Mouse (Mus musculus) heart, embryonic 16.5 days (tissue): ENCODE results near the gene Prdm11. TPM values are rescaled to one million over a fixed set of nuclear protein-coding genes. Genes with fewer than 3 reads are reported as not detected.

Experiments used
- ATAC-seq: fragments of 200-750 bp; cut with Nextera tagmentation; replicated peaks from 2 replicates; pipeline ENCODE4 v1.8.0; 2017; ENCODE audit warnings: moderate number of reproducible peaks; ENCODE audit not compliant: insufficient read depth, low FRiP score; ENCODE audit errors: extremely low read depth
- H3K27ac ChIP-seq: fragments of 300-500 bp; sonication (generic); 2 replicates; pipeline ENCODE4 v1.5.1; 2014; ENCODE audit warnings: mild to moderate bottlenecking, low read length, control low read depth, moderate library complexity
- H3K27me3 ChIP-seq: fragments of 300-500 bp; sonication (generic); 2 replicates; pipeline ENCODE4 v1.6.1; 2014; ENCODE audit warnings: low read length, mixed read lengths; ENCODE audit not compliant: control insufficient read depth, insufficient read depth
- H3K36me3 ChIP-seq: fragments of 300-500 bp; sonication (generic); 2 replicates; pipeline ENCODE4 v1.6.1; 2014; ENCODE audit not compliant: control insufficient read depth, insufficient read depth
- H3K4me1 ChIP-seq: fragments of 300-500 bp; sonication (generic); 2 replicates; pipeline ENCODE4 v1.6.1; 2014; ENCODE audit warnings: low read length, mixed read lengths; ENCODE audit not compliant: control insufficient read depth, insufficient read depth
- H3K4me2 ChIP-seq: fragments of 300-500 bp; sonication (generic); 2 replicates; pipeline ENCODE4 v1.6.1; 2014; ENCODE audit warnings: low read depth, mild to moderate bottlenecking, control low read depth, low read length
- H3K4me3 ChIP-seq: fragments of 300-500 bp; sonication (generic); 2 replicates; pipeline ENCODE4 v1.5.1; 2014; ENCODE audit warnings: mild to moderate bottlenecking, control low read depth, low read length
- H3K9ac ChIP-seq: fragments of 300-500 bp; sonication (generic); 2 replicates; pipeline ENCODE4 v1.6.1; 2014; ENCODE audit warnings: low read length, control low read depth
- H3K9me3 ChIP-seq: fragments of 300-500 bp; sonication (generic); replicated peaks from 2 replicates; pipeline ENCODE4 v1.6.1; 2016; ENCODE audit warnings: low read length; ENCODE audit not compliant: control insufficient read depth
- WGBS: fragments of 180-500 bp; shearing (Covaris S2); extraction: QIAGEN DNeasy Blood & Tissue Kit; methylation state at CpG from one replicate; pipeline ENCODE4 v1.1.7; 2014; 5-methylcytosine and 5-hydroxymethylcytosine counted together
- polyA plus RNA-seq: library from polyadenylated mRNA; unstranded; fragments of >200 nt; fragmentation: Nextera tagmentation; extraction: Ambion mirVana; gene quantifications from 2 replicates; pipeline ENCODE4 v1.2.1, GENCODE M21; 2015

The Prdm11 gene
- polyA plus RNA-seq, 1 experiment from 2014 or later: 3.7 TPM

GRCm38 (mm10) chr2:92938827-92939226 is 107.1 kb downstream of the Prdm11 start:
- WGBS: 93% methylated on average over 6 of the region's 7 CpGs
- Histone ChIP-seq H3K36me3 (no peaks in the 10 kb centered on the region), H3K9ac (no peak overlapping the region), H3K4me3 (no peak overlapping the region), H3K9me3 (no peaks in the 10 kb centered on the region), H3K27me3 (no peaks in the 10 kb centered on the region), H3K27ac (no peak overlapping the region), H3K4me2 (no peak overlapping the region), H3K4me1 (0 out of 2 replicates have a peak, but pooled peaks cover 3% of the 10 kb centered on the region)
- no peak for ATAC-seq

GRCm38 (mm10) chr2:92938063-92938462 is 107.9 kb downstream of the Prdm11 start:
- Histone ChIP-seq H3K4me3 (no peak overlapping the region), H3K27ac (no peak overlapping the region), H3K27me3 (no peaks in the 10 kb centered on the region), H3K36me3 (no peaks in the 10 kb centered on the region), H3K4me2 (no peak overlapping the region), H3K4me1 (no peaks in the 10 kb centered on the region), H3K9me3 (no peaks in the 10 kb centered on the region), H3K9ac (no peak overlapping the region)
- 83% methylated on average over 5 of the region's 5 CpGs for WGBS
- no peak for ATAC-seq

- Histone ChIP-seq H3K27ac (no peak overlapping the region), H3K36me3 (no peaks in the 10 kb centered on the region), H3K27me3 (no peaks in the 10 kb centered on the region), H3K4me3 (no peak overlapping the region), H3K4me2 (no peak overlapping the region), H3K9ac (no peak overlapping the region), H3K9me3 (no peaks in the 10 kb centered on the region), H3K4me1 (no peaks in the 10 kb centered on the region)
- 61% methylated on average over 3 of the region's 3 CpGs for WGBS
- ATAC-seq: no peak
These were observed 110.5 kb downstream of the Prdm11 start for GRCm38 (mm10) chr2:92935483-92935882.

GRCm38 (mm10) chr2:92934312-92934982 is 111.5 kb downstream of the Prdm11 start:
- no peak overlapping the region for H3K4me3 ChIP-seq
- H3K27ac ChIP-seq: no peak overlapping the region
- H3K27me3 ChIP-seq: no peaks in the 10 kb centered on the region
- H3K9me3 ChIP-seq: no peaks in the 10 kb centered on the region
- no peaks in the 10 kb centered on the region for H3K4me1 ChIP-seq
- WGBS: 26% methylated on average over 10 of the region's 10 CpGs
- no peak for ATAC-seq
- H3K36me3 ChIP-seq: no peaks in the 10 kb centered on the region
- H3K4me2 ChIP-seq: no peak overlapping the region
- no peak overlapping the region for H3K9ac ChIP-seq

DNA sequence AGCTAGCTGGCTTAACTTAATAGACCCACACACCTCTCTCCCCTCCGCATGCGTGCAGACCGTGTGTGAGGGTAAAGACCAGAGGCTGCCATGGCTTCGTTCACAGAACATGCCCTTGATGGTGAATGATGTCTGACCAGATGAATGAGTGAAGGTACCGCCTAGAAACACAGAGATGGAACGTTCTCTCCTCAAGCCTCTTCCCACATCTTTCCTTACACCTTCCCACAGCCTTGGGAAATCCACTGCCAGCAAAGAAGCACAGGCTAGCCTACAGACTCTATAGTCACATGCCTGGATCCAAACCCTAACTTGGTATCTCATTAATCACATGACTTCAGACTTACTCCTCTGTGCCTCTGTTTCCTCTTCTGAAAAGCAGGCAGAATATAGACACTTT is 112.6 kb downstream of the Prdm11 start:
- ATAC-seq: no peak
- 85% methylated on average over 6 of the region's 6 CpGs for WGBS

DNA sequence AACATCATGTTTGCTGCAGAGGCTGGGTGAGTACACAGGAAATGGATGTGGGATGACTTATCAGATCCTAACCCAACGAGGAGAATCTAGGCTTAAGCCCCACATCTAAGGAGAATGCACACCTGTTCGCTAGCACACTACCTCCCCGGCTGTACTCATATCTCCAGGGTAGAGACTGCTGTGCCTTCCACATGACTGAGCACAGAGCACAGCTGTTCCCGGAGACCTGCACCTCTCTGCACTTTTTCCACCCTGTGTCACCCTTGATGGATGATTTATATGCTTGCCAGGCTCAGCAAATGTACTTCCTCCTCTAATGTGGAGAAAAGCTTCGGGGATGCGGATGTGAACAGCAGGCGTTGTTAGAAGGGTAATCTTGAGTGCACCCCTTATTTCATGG is 114.9 kb downstream of the Prdm11 start:
- Histone ChIP-seq H3K9me3 (no peaks in the 10 kb centered on the region), H3K27ac (no peak overlapping the region), H3K27me3 (no peaks in the 10 kb centered on the region), H3K36me3 (no peaks in the 10 kb centered on the region), H3K4me1 (no peaks in the 10 kb centered on the region), H3K9ac (no peak overlapping the region), H3K4me2 (no peak overlapping the region), H3K4me3 (no peak overlapping the region)
- 58% methylated on average over 7 of the region's 7 CpGs for WGBS
- peak; percentile 82 for ATAC-seq

More for the DNA sequence above, 112.6 kb downstream of the Prdm11 start:
- Histone ChIP-seq H3K9me3 (no peaks in the 10 kb centered on the region), H3K4me3 (no peak overlapping the region), H3K9ac (no peak overlapping the region), H3K4me1 (no peaks in the 10 kb centered on the region), H3K36me3 (no peaks in the 10 kb centered on the region), H3K27me3 (no peaks in the 10 kb centered on the region), H3K4me2 (no peak overlapping the region), H3K27ac (no peak overlapping the region)

DNA sequence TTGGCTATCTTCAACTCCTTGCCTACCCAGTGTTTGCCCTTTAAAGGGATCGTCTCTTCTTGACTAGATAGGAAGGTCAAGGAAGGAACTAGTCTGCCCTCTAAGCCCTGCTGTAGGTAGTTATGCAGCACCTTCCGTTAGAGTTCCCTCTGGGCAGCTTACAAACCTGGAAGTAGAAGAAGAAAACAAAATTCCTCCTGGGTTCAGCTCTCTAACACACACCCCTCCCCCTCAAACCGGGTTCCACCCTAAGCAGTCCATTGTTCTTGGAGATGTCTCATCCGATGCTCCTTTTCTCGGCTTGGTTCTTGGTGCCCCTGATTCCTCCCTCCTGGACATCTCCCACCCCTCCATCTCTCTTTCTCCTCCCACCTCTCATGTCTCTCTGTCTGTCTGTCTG is 116.3 kb downstream of the Prdm11 start:
- 66% methylated on average over 5 of the region's 5 CpGs for WGBS
- no peaks in the 10 kb centered on the region for H3K9me3 ChIP-seq
- no peak overlapping the region for H3K27ac ChIP-seq
- H3K4me2 ChIP-seq: no peak overlapping the region
- ATAC-seq: no peak
- H3K9ac ChIP-seq: no peak overlapping the region
- H3K4me1 ChIP-seq: no peaks in the 10 kb centered on the region
- no peaks in the 10 kb centered on the region for H3K36me3 ChIP-seq
- H3K27me3 ChIP-seq: no peaks in the 10 kb centered on the region
- H3K4me3 ChIP-seq: no peak overlapping the region

- WGBS: 65% methylated on average over 6 of the region's 6 CpGs
- H3K9me3 ChIP-seq: peaks cover 4% of the 10 kb centered on the region; the same call in 1 of the 2 replicates
These were observed 121.2 kb downstream of the Prdm11 start for GRCm38 (mm10) chr2:92924677-92925259.

GRCm38 (mm10) chr2:92920709-92921108 is 125.3 kb downstream of the Prdm11 start:
- 81% methylated on average over 4 of the region's 4 CpGs for WGBS
- H3K4me3 ChIP-seq: no peak overlapping the region
- no peaks in the 10 kb centered on the region for H3K36me3 ChIP-seq
- H3K4me2 ChIP-seq: no peak overlapping the region
- peaks cover 4% of the 10 kb centered on the region; the same call in 1 of the 2 replicates for H3K9me3 ChIP-seq
- no peak for ATAC-seq
- no peak overlapping the region for H3K9ac ChIP-seq
- no peaks in the 10 kb centered on the region for H3K4me1 ChIP-seq
- peaks cover 14% of the 10 kb centered on the region for H3K27me3 ChIP-seq
- no peak overlapping the region for H3K27ac ChIP-seq

More at GRCm38 (mm10) chr2:92924677-92925259, 121.2 kb downstream of the Prdm11 start:
- ATAC-seq: no peak
- Histone ChIP-seq H3K27ac (no peak overlapping the region), H3K4me3 (no peak overlapping the region), H3K4me2 (no peak overlapping the region), H3K27me3 (no peaks in the 10 kb centered on the region), H3K36me3 (no peaks in the 10 kb centered on the region), H3K9ac (no peak overlapping the region), H3K4me1 (no peaks in the 10 kb centered on the region)
